Mouse (Mus musculus): ENCODE measurements around the gene Ncoa1. TPM values are rescaled to one million over a fixed set of nuclear protein-coding genes. Genes with fewer than 3 reads are reported as not detected.

Ncoa1 gene
- 100 to 1,000 TPM; 138 to 140 TPM for total RNA-seq (2021)
- long read RNA-seq, full-length matches to known transcripts: 102 of 326 reads
- long read RNA-seq, partial matches to known transcripts: 65 of 326 reads
- long read RNA-seq, other reads (novel, unspliced or antisense): 159 of 326 reads

- peak; percentile 28 to 69 for DNase-seq (ENCODE audit: low spot score in 2 of 2)
Observed at GRCm38 (mm10) chr12:4476832-4477671, at the start of gene Ncoa1. Gene Ncoa1 (minus strand): TSS chr12:4477182.

GRCm38 (mm10) chr12:4524546-4524945 is 47.6 kb upstream of the Ncoa1 start:
- no peak for DNase-seq (ENCODE audit: low spot score in 2 of 2)

- DNase-seq (ENCODE audit: low spot score in 2 of 2): no peak
Observed at GRCm38 (mm10) chr12:4523688-4524298, 46.8 kb upstream of the Ncoa1 start.

- DNase-seq (ENCODE audit: low spot score in 2 of 2): peak in 1 of 2 experiments; percentile 70
Observed at GRCm38 (mm10) chr12:4523208-4523607, 46.2 kb upstream of the Ncoa1 start.

GRCm38 (mm10) chr12:4518957-4519356 is 42.0 kb upstream of the Ncoa1 start:
- DNase-seq (ENCODE audit: low spot score in 2 of 2): no peak

GRCm38 (mm10) chr12:4509591-4510061 is 32.6 kb upstream of the Ncoa1 start:
- DNase-seq (ENCODE audit: low spot score in 2 of 2): peak in 1 of 2 experiments; percentile 42

GRCm38 (mm10) chr12:4508182-4508581 is 31.2 kb upstream of the Ncoa1 start:
- no peak for DNase-seq (ENCODE audit: low spot score in 2 of 2)

- peak in 1 of 2 experiments; percentile 59 for DNase-seq (ENCODE audit: low spot score in 2 of 2)
Observed at GRCm38 (mm10) chr12:4507461-4507860, 30.5 kb upstream of the Ncoa1 start.

GRCm38 (mm10) chr12:4506810-4507430 is 29.9 kb upstream of the Ncoa1 start:
- DNase-seq (ENCODE audit: low spot score in 2 of 2): no peak

GRCm38 (mm10) chr12:4505298-4505697 is 28.3 kb upstream of the Ncoa1 start:
- DNase-seq (ENCODE audit: low spot score in 2 of 2): no peak

GRCm38 (mm10) chr12:4503673-4504326 is 26.8 kb upstream of the Ncoa1 start:
- peak in 1 of 2 experiments; percentile 47 for DNase-seq (ENCODE audit: low spot score in 2 of 2)

- peak; percentile 76 to 87 for DNase-seq (ENCODE audit: low spot score in 2 of 2)
Observed at GRCm38 (mm10) chr12:4501916-4502315, 24.9 kb upstream of the Ncoa1 start.

GRCm38 (mm10) chr12:4500516-4500915 is 23.5 kb upstream of the Ncoa1 start:
- no peak for DNase-seq (ENCODE audit: low spot score in 2 of 2)

GRCm38 (mm10) chr12:4499651-4500175 is 22.7 kb upstream of the Ncoa1 start:
- DNase-seq (ENCODE audit: low spot score in 2 of 2): no peak

GRCm38 (mm10) chr12:4488411-4488810 is 11.4 kb upstream of the Ncoa1 start:
- no peak for DNase-seq (ENCODE audit: low spot score in 2 of 2)

- peak; percentile 55 to 72 for DNase-seq (ENCODE audit: low spot score in 2 of 2)
Observed at GRCm38 (mm10) chr12:4483386-4483785, 6.4 kb upstream of the Ncoa1 start.

GRCm38 (mm10) chr12:4481687-4482086 is 4.7 kb upstream of the Ncoa1 start:
- no peak for DNase-seq (ENCODE audit: low spot score in 2 of 2)

GRCm38 (mm10) chr12:4480250-4480649 is 3.3 kb upstream of the Ncoa1 start:
- no peak for DNase-seq (ENCODE audit: low spot score in 2 of 2)

- no peak for DNase-seq (ENCODE audit: low spot score in 2 of 2)
Observed at GRCm38 (mm10) chr12:4479171-4479881, 2.3 kb upstream of the Ncoa1 start.

Data from layer of hippocampus, adult 18-20 months (tissue).